Mouse (Mus musculus) hindbrain, embryonic 14.5 days (tissue): ENCODE measurements around the gene Jarid2. TPM values are rescaled to one million over a fixed set of nuclear protein-coding genes. Genes with fewer than 3 reads are reported as not detected.

Source experiments
- ATAC-seq: fragments of 200-750 bp; cut with Nextera tagmentation; 2 replicates; pipeline ENCODE4 v1.8.0; 2017; ENCODE audit warnings: moderate number of reproducible peaks, mild to moderate bottlenecking, moderate TSS enrichment, moderate library complexity; ENCODE audit not compliant: low FRiP score
- DNase-seq: peaks from one replicate; pipeline ENCODE4 v3.0.0-alpha.2; 2015; ENCODE audit warnings: low spot score
- H3K27ac ChIP-seq: fragments of 300-500 bp; sonication (generic); 2 replicates; pipeline ENCODE4 v1.5.1; 2014; ENCODE audit warnings: mild to moderate bottlenecking, moderate library complexity
- H3K27me3 ChIP-seq: fragments of 300-500 bp; sonication (generic); 2 replicates; pipeline ENCODE4 v1.6.1; 2014; ENCODE audit warnings: mild to moderate bottlenecking, low read length, mixed read lengths; ENCODE audit not compliant: control insufficient read depth, insufficient read depth
- H3K36me3 ChIP-seq: fragments of 300-500 bp; sonication (generic); replicated peaks from 2 replicates; pipeline ENCODE4 v1.6.1; 2014; ENCODE audit not compliant: control insufficient read depth, insufficient read depth
- H3K4me1 ChIP-seq: fragments of 300-500 bp; sonication (generic); replicated peaks from 2 replicates; pipeline ENCODE4 v1.6.1; 2014; ENCODE audit warnings: antibody characterized with exemption, low read length, mixed read lengths; ENCODE audit not compliant: control insufficient read depth, insufficient read depth
- H3K4me2 ChIP-seq: fragments of 300-500 bp; sonication (generic); replicated peaks from 2 replicates; pipeline ENCODE4 v1.6.1; 2014; ENCODE audit warnings: mild to moderate bottlenecking, moderate library complexity
- H3K4me3 ChIP-seq: fragments of 300-500 bp; sonication (generic); replicated peaks from 2 replicates; pipeline ENCODE4 v1.5.1; 2014; ENCODE audit warnings: mild to moderate bottlenecking, low read length
- H3K9ac ChIP-seq: fragments of 300-500 bp; sonication (generic); 2 replicates; pipeline ENCODE4 v1.6.1; 2014
- H3K9me3 ChIP-seq: fragments of 300-500 bp; sonication (generic); 2 replicates; pipeline ENCODE4 v1.6.1; 2016; ENCODE audit warnings: low read length; ENCODE audit not compliant: control insufficient read depth
- WGBS: fragments of 180-500 bp; shearing (Covaris S2); extraction: QIAGEN DNeasy Blood & Tissue Kit; methylation state at CpG from one replicate; pipeline ENCODE4 v1.1.7; 2014; 5-methylcytosine and 5-hydroxymethylcytosine counted together
- polyA plus RNA-seq: library from polyadenylated mRNA; unstranded; fragments of >200 nt; fragmentation: Nextera tagmentation; extraction: Ambion mirVana; gene quantifications from 2 replicates; pipeline ENCODE4 v1.2.1, GENCODE M21; 2014

The Jarid2 gene
- polyA plus RNA-seq, 1 experiment from 2014 or later: 27.2 TPM

DNA sequence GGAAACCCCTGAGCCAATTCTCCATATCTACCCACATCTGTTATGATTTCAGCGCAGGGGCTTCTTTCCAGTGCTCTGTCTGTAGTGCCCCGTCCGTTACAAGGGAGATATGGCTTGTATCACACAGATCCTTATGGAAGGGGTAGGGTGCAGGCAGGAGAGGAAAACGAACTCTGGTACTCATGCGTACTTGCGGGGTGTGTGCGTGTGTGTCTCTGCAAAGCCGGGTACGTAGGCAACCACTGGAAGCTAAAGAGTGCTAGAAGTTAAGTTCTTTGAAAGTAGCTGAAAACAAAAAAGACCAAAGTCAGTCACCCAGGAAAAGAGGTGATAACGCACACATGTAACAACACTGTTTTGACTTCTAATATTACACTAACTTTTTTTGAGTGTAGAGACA lies 82.3 kb downstream of the Jarid2 start:
- ATAC-seq (no peak), DNase-seq (no peak)
- no peak overlapping the region for H3K27ac ChIP-seq
- H3K4me2 ChIP-seq: no peak overlapping the region
- no peaks in the 10 kb centered on the region for H3K27me3 ChIP-seq
- H3K9me3 ChIP-seq: no peaks in the 10 kb centered on the region
- WGBS: 91% methylated on average over 10 of the region's 10 CpGs
- H3K4me1 ChIP-seq: peaks cover 15% of the 10 kb centered on the region; the same call in 1 of the 2 replicates
- no peak overlapping the region for H3K9ac ChIP-seq
- no peak overlapping the region for H3K4me3 ChIP-seq
- H3K36me3 ChIP-seq: no peaks in the 10 kb centered on the region

GRCm38 (mm10) chr13:44812381-44812780 lies 83.1 kb downstream of the Jarid2 start:
- Histone ChIP-seq H3K4me1 (peaks cover 15% of the 10 kb centered on the region; the same call in 1 of the 2 replicates), H3K36me3 (no peaks in the 10 kb centered on the region), H3K4me2 (no peak overlapping the region), H3K9ac (no peak overlapping the region), H3K27me3 (no peaks in the 10 kb centered on the region), H3K27ac (no peak overlapping the region), H3K9me3 (no peaks in the 10 kb centered on the region), H3K4me3 (no peak overlapping the region)
- 83% methylated on average over 5 of the region's 5 CpGs for WGBS
- DNase-seq (no peak), ATAC-seq (no peak)

- peaks cover 12% of the 10 kb centered on the region for H3K4me1 ChIP-seq
- WGBS: 11% methylated on average over 4 of the region's 4 CpGs
- peak; percentile 76 for DNase-seq
- H3K27me3 ChIP-seq: no peaks in the 10 kb centered on the region
- no peaks in the 10 kb centered on the region for H3K36me3 ChIP-seq
- H3K9ac ChIP-seq: no peak overlapping the region
- H3K9me3 ChIP-seq: no peaks in the 10 kb centered on the region
- H3K27ac ChIP-seq: 0 out of 2 replicates have a peak overlapping the region, but pooled peaks have one; percentile 3
- no peak overlapping the region for H3K4me3 ChIP-seq
- no peak for ATAC-seq
- no peak overlapping the region for H3K4me2 ChIP-seq
Observed at GRCm38 (mm10) chr13:44819400-44819799, 90.1 kb downstream of the Jarid2 start.

- Histone ChIP-seq H3K4me2 (no peak overlapping the region), H3K27me3 (no peaks in the 10 kb centered on the region), H3K4me3 (no peak overlapping the region), H3K9ac (no peak overlapping the region), H3K36me3 (no peaks in the 10 kb centered on the region), H3K27ac (no peak overlapping the region), H3K9me3 (no peaks in the 10 kb centered on the region), H3K4me1 (no peaks in the 10 kb centered on the region; the same call in 1 of the 2 replicates)
- ATAC-seq: no peak
- DNase-seq: no peak
Observed at GRCm38 (mm10) chr13:44822578-44822977, 93.3 kb downstream of the Jarid2 start.

GRCm38 (mm10) chr13:44828903-44829302 lies 99.6 kb downstream of the Jarid2 start:
- ATAC-seq: no peak
- 0 out of 2 replicates have a peak, but pooled peaks cover 4% of the 10 kb centered on the region for H3K4me1 ChIP-seq
- WGBS: 66% methylated on average over 5 of the region's 5 CpGs
- no peaks in the 10 kb centered on the region for H3K27me3 ChIP-seq
- no peak overlapping the region for H3K27ac ChIP-seq
- DNase-seq: no peak
- H3K4me2 ChIP-seq: no peak overlapping the region
- no peak overlapping the region for H3K4me3 ChIP-seq
- H3K9me3 ChIP-seq: no peaks in the 10 kb centered on the region
- H3K36me3 ChIP-seq: no peaks in the 10 kb centered on the region
- H3K9ac ChIP-seq: no peak overlapping the region

GRCm38 (mm10) chr13:44832104-44832503 lies 102.8 kb downstream of the Jarid2 start:
- ATAC-seq: no peak
- Histone ChIP-seq H3K27me3 (no peaks in the 10 kb centered on the region), H3K27ac (no peak overlapping the region), H3K4me1 (0 out of 2 replicates have a peak, but pooled peaks cover 4% of the 10 kb centered on the region), H3K4me2 (no peak overlapping the region), H3K36me3 (no peaks in the 10 kb centered on the region), H3K9me3 (no peaks in the 10 kb centered on the region), H3K4me3 (no peak overlapping the region), H3K9ac (no peak overlapping the region)
- DNase-seq: no peak
- whole genome bisulfite sequencing: 84% methylated on average over 2 of the region's 2 CpGs

DNA sequence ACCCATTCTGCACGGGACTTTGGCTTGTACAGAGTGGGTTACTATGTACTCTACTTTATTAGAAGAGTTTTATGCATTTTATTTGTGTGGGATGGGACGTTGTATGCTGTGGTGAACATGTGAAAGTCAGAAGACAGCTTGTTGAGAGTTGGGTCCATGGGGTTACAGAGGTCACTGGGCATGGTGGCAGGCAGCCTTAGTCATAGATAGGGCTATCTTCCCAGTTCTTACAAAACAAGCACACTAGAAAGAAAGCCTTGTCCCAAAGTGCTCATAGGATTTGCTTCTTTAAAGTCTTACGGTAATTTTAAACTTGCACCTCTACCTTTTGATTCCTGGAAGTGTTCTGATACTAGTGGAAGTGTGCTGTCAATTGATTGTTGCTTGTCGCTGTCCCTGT lies 103.6 kb downstream of the Jarid2 start:
- Histone ChIP-seq H3K9ac (no peak overlapping the region), H3K4me2 (no peak overlapping the region), H3K9me3 (no peaks in the 10 kb centered on the region), H3K36me3 (no peaks in the 10 kb centered on the region), H3K27me3 (no peaks in the 10 kb centered on the region), H3K27ac (no peak overlapping the region), H3K4me3 (no peak overlapping the region), H3K4me1 (0 out of 2 replicates have a peak, but pooled peaks cover 4% of the 10 kb centered on the region)
- WGBS: 95% methylated on average over 4 of the region's 4 CpGs
- DNase-seq: no peak
- no peak for ATAC-seq

DNA sequence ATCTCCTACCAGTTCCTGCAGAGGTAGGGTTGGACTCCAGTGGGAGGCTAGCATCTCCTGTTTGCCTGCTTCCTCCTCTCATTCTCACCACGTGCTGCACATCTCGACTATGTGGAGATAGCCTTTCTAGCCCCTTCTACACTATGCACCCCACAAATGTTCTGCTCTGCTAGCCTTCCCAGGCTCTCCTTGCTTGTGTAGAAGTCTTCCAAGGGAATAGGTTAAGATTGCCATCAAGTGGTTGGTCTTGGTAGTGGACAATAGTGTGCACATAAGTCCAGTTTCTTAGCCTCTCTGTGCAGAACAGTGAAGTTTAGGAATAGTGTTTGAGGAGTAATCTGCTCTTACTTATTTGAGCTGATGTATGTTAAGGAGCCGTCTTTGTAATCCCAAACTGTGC lies 104.1 kb downstream of the Jarid2 start:
- DNase-seq: peak; percentile 77

DNA sequence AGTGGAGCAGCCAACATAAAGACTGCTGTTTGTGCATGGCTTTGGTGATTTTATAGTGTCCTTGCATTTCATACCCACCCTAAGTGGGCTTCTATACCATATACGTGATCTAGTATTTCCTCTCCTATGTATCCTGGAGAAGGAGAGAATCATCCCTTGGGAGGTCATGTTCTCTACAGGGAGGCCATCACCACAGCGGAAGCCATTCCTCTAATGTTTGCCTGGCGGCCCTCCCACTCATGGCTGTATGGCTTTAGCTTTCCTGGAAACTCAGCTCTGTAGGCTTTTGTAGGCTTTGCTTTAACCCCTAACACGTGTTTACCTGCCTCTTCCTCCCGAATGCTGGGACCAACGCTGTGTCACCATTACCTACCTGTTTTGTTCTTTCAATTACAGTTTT lies 108.2 kb downstream of the Jarid2 start:
- no peak for DNase-seq
- Histone ChIP-seq H3K4me1 (peaks cover 23% of the 10 kb centered on the region), H3K9ac (no peak overlapping the region), H3K4me2 (no peak overlapping the region), H3K9me3 (no peaks in the 10 kb centered on the region), H3K27ac (no peak overlapping the region), H3K36me3 (no peaks in the 10 kb centered on the region), H3K4me3 (no peak overlapping the region), H3K27me3 (no peaks in the 10 kb centered on the region)
- ATAC-seq: no peak
- WGBS: 80% methylated on average over 6 of the region's 6 CpGs

More for the DNA sequence above, 104.1 kb downstream of the Jarid2 start:
- ATAC-seq: peak; percentile 57; the same call in 1 of the 2 replicates
- H3K4me3 ChIP-seq: no peak overlapping the region
- no peaks in the 10 kb centered on the region for H3K27me3 ChIP-seq
- no peak overlapping the region for H3K9ac ChIP-seq
- H3K4me2 ChIP-seq: no peak overlapping the region
- no peaks in the 10 kb centered on the region for H3K9me3 ChIP-seq
- H3K27ac ChIP-seq: no peak overlapping the region
- WGBS: 68% methylated on average over 3 of the region's 3 CpGs
- 0 out of 2 replicates have a peak, but pooled peaks cover 4% of the 10 kb centered on the region for H3K4me1 ChIP-seq
- no peaks in the 10 kb centered on the region for H3K36me3 ChIP-seq
